Mouse (Mus musculus): Measurements from ENCODE around the gene Txn1. TPM values are rescaled to one million over a fixed set of nuclear protein-coding genes. Genes with fewer than 3 reads are reported as not detected.
A peak's percentile ranks its signal among the peaks of the same experiment; 100 is the strongest.

Gene Txn1
- total RNA-seq, 2 experiments from 2014 or later: 38.0 to 135 TPM

GRCm38 (mm10) chr4:57947476-57947875 lies 8.7 kb downstream of the Txn1 start:
- no peak for ATAC-seq (replicated peaks; ENCODE audit: low FRiP score, poor library complexity, severe bottlenecking)

- no peak for ATAC-seq (replicated peaks; ENCODE audit: low FRiP score, poor library complexity, severe bottlenecking)
Observed at GRCm38 (mm10) chr4:57947036-57947435, 9.2 kb downstream of the Txn1 start.

DNA sequence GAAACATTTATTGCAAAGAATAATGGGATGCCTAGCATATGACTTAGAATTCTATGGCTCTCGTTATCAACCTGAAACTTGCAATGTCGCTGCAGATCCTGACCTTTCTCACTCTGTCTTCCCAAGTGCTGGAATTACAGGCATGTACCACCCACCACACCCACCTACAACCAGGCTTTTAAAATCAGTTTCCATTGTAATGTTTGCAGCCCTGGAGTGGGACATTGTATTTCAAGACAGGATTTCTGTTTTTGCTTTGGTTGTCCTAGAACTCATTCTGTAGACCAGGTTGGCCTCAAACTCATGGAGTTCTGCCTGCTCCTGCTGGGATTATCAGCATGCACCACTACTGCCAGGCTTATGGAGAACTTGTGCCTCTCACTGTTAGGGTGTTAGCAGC lies 13.3 kb downstream of the Txn1 start:
- ATAC-seq (replicated peaks; ENCODE audit: low FRiP score, poor library complexity, severe bottlenecking): no peak

- no peak for ATAC-seq (replicated peaks; ENCODE audit: low FRiP score, poor library complexity, severe bottlenecking)
Observed at GRCm38 (mm10) chr4:57940631-57941030, 15.6 kb downstream of the Txn1 start.

GRCm38 (mm10) chr4:57937292-57937691 lies 18.9 kb downstream of the Txn1 start:
- no peak for ATAC-seq (replicated peaks; ENCODE audit: low FRiP score, poor library complexity, severe bottlenecking)

DNA sequence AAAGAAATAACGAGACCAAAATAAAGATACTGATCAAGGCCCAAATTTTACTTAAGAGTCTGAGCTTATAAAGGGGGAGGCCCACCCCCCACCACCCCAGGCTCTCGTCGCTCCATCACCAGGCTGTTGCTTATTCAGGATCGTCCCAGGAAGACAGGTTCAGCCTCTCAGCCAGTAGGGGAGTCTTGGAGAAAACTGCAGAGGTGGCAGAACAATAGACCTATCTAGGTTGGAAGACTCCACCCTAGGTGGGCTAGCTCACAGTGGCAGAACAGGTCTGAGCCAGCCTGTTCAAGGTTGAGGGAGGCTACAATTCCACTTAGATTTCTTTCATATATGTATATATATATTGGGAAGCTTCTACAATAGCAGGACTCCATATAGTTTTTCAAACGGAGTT lies 22.0 kb downstream of the Txn1 start:
- ATAC-seq (replicated peaks; ENCODE audit: low FRiP score, poor library complexity, severe bottlenecking): no peak

GRCm38 (mm10) chr4:57930559-57931170 lies 25.5 kb downstream of the Txn1 start:
- no peak for ATAC-seq (replicated peaks; ENCODE audit: low FRiP score, poor library complexity, severe bottlenecking)

- ATAC-seq (replicated peaks; ENCODE audit: low FRiP score, poor library complexity, severe bottlenecking): peak; percentile 39
Observed at GRCm38 (mm10) chr4:57927464-57928205, 28.6 kb downstream of the Txn1 start.

- ATAC-seq (replicated peaks; ENCODE audit: low FRiP score, poor library complexity, severe bottlenecking): no peak
Observed at GRCm38 (mm10) chr4:57924556-57925071, 31.6 kb downstream of the Txn1 start.

DNA sequence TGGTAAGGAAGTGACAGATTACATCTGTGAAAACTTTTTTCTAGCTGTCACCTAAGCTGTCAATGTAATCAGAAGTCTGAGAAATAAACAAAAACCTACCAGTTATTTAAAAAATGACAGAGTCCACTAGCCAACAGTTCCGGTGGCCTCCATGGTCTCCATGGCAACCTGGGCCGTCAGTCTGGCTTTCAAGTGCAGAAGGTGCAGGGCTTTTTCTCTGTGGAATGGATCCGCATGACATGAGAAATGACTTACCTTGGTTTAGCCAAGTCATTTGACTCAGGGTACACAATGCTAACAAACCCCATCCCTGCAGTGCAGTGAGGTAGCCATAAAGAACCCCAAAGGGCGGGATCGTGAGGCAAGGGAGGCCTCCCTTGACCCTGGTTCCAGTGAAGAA lies 34.0 kb downstream of the Txn1 start:
- ATAC-seq (replicated peaks; ENCODE audit: low FRiP score, poor library complexity, severe bottlenecking): no peak

DNA sequence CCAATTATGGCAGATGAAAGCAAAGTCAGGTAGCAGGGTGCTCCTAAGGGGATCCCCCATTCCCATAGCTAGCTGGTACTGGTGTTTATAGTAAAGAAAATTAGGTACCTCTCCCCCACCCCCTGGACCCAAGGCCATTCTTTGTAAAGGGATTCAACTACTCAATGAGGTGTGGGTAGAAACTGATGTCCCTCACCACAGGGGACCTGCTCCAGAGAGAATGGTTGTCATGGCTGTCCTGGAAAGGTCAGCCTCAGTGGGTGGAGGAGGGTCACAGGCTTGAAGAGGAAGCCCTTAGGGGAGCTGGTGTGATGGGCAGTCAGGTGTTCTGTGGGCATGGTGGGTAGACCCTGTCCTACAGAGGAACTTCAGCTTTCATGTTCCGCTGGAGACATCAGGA lies 35.7 kb downstream of the Txn1 start:
- no peak for ATAC-seq (replicated peaks; ENCODE audit: low FRiP score, poor library complexity, severe bottlenecking)

DNA sequence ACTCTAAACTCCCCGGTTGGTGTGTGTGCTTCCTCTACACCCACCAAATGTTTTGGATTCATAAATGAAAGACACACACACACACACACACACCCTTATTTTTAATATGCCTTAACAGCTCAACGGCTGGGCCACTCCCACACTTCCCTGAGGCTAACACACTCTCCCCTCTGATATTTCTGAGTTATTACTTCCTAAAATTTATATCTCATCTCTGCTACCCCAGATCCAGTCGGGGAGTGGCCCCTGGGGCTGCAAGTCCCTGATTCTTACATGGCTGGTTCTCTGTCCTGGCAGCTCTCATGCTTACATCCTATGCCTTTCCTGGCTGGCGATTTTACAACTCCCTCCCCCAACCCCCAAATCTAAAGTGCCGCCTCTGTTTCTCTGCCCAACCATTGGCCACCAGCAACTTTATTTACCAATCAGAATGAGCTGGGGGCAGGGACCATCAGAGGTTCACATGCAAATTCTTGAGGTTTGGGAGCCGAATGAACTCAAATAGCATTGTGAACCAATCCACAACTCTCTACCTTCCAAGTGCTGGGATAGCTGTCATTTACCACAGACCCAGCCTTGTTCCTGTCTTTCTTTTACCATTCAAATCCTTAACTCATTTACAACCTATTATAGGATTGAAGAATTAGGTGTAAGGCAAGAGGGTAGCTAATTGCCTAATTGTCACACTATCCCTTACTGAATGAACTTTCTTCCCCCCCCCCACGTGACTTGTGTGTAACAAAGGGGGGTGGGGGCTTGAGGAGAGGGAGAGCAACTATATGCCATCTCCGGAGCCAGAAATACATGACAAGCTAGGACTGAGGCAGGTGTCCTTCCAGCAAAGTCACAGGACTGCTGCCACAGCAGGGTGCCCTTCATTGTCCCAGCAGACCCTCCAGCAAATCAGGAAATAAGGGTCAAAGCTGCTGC lies 36.5 kb downstream of the Txn1 start:
- no peak for ATAC-seq (replicated peaks; ENCODE audit: low FRiP score, poor library complexity, severe bottlenecking)

- ATAC-seq (replicated peaks; ENCODE audit: low FRiP score, poor library complexity, severe bottlenecking): no peak
Observed at GRCm38 (mm10) chr4:57916711-57917110, 39.5 kb downstream of the Txn1 start.

- no peak for ATAC-seq (replicated peaks; ENCODE audit: low FRiP score, poor library complexity, severe bottlenecking)
Observed at GRCm38 (mm10) chr4:57916201-57916661, 40.0 kb downstream of the Txn1 start, which contains the start of gene D630039A03Rik. Gene D630039A03Rik (minus strand): TSS chr4:57916297.

DNA sequence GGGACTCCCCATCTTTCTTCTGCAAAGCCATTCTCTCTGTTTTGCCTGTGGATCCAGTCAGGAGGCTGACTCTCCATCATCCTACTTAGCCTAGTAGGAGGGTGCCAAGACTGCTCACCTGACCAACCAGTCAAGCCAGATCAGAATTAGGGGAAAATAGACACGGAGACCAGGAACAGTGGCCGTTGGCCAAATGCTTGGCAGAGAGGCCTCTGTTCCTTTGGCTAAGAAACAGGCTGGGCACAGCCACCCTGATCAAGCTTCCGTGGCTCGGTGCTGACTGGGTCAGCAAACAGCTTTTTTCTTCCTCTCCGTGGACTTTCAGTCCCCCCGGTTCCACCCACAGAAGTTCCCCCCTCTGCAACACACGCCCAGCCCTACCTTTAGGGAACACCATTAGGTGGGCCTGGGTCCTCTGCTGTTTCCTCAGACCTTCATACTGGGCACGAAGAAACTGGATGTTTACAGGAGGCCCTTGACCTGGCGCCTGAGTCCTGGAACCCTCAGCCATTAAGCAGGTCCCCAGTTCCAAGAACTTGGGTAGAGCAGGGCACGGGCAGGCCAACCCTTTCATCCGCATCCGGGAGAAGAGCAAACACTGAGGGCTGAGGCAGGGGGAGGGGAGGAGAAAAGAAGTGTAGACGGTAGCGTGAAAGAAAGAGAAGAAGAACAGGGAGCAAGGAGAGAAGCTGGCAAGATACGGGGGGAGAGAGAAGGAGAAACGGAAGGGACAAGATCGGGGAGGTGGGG lies 40.8 kb downstream of the Txn1 start:
- ATAC-seq (replicated peaks; ENCODE audit: low FRiP score, poor library complexity, severe bottlenecking): no peak

- ATAC-seq (replicated peaks; ENCODE audit: low FRiP score, poor library complexity, severe bottlenecking): no peak
Observed at GRCm38 (mm10) chr4:57914193-57915190, 41.7 kb downstream of the Txn1 start.

DNA sequence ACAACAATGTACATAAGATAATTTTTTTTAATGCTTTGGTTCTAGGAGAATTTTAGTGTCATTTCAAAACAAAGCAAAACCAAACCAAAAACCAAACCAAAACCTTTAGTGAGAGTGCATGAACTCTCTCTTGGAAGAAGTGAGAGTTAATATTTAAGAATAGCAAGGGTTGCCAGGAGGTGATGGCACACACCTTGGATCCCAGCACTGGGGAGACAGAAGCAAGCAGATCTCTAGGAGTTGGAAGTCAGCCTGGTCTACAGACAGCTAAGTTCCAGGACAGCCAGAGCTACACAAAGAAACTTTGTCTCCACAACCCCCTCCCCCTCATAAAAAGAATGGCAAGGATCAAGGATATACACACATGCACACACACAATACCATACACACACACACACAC lies 43.2 kb downstream of the Txn1 start:
- ATAC-seq (replicated peaks; ENCODE audit: low FRiP score, poor library complexity, severe bottlenecking): no peak

DNA sequence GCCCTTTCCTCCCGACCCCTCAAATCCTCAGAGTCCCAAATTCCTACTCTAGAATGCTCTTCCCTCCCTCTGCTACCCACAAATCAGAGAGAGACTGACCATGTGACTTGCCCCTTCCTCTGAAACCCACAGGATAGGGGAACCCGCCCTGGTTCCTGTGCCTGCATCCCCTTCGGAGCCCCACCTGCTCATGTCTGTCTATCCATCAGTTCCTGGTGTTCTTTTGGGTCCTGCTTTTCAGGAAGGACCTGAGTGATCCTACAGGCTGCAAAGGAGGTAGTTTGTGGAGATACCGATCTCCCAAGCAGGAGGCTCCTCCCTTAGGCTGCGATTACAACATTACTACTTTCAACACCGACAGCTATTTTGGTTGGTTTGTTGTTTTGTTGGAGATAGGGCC lies 47.4 kb downstream of the Txn1 start:
- no peak for ATAC-seq (replicated peaks; ENCODE audit: low FRiP score, poor library complexity, severe bottlenecking)

Measured in erythroblast, adult 5-6 weeks (primary cell).